Mouse (Mus musculus): ENCODE data around the gene Ncam2. TPM values are rescaled to one million over a fixed set of nuclear protein-coding genes. Genes with fewer than 3 reads are reported as not detected.

Ncam2 gene
- total and polyA plus RNA-seq, 2 experiments from 2014 or later, result 28.1 to 54.6 TPM

GRCm38 (mm10) chr16:81192607-81193006 is 7.9 kb upstream of the Ncam2 start:
- Histone ChIP-seq H3K27me3 (ENCODE audit: insufficient read depth, low read length) (no peaks in the 10 kb centered on the region), H3K4me1 (ENCODE audit: insufficient read depth, low read length) (no peaks in the 10 kb centered on the region), H3K4me3 (ENCODE audit: low read length) (no peak overlapping the region), H3K9me3 (ENCODE audit: low read length) (no peaks in the 10 kb centered on the region), H3K9ac (replicated peaks; ENCODE audit: low read length) (no peak overlapping the region), H3K4me2 (ENCODE audit: low read depth, low read length) (no peak overlapping the region), H3K36me3 (ENCODE audit: insufficient read depth, low read length) (no peaks in the 10 kb centered on the region), H3K27ac (no peak overlapping the region)
- WGBS, result 80% methylated on average over 4 of the region's 4 CpGs
- no peak for ATAC-seq
- no peak for TF ChIP-seq CTCF (IDR thresholded peaks at IDR 0.05; ENCODE audit: low read depth)
- no peak for DNase-seq (ENCODE audit: low spot score)

GRCm38 (mm10) chr16:81199467-81199866 is 1.0 kb upstream of the Ncam2 start:
- no peak for TF ChIP-seq CTCF (IDR thresholded peaks at IDR 0.05; ENCODE audit: low read depth)
- peaks cover 5% of the 10 kb centered on the region; the same call in 1 of the 2 replicates for H3K4me1 ChIP-seq (ENCODE audit: insufficient read depth, low read length)
- H3K27me3 ChIP-seq (ENCODE audit: insufficient read depth, low read length), result no peaks in the 10 kb centered on the region
- ATAC-seq (no peak), DNase-seq (ENCODE audit: low spot score) (no peak)
- no peaks in the 10 kb centered on the region for H3K9me3 ChIP-seq (ENCODE audit: low read length)
- no peak overlapping the region for H3K9ac ChIP-seq (replicated peaks; ENCODE audit: low read length)
- no peak overlapping the region for H3K27ac ChIP-seq
- 86% methylated on average over 5 of the region's 5 CpGs for WGBS
- no peaks in the 10 kb centered on the region for H3K36me3 ChIP-seq (ENCODE audit: insufficient read depth, low read length)
- no peak overlapping the region for H3K4me2 ChIP-seq (ENCODE audit: low read depth, low read length)
- no peak overlapping the region for H3K4me3 ChIP-seq (ENCODE audit: low read length)

GRCm38 (mm10) chr16:81201471-81201870 is 974 bp downstream of the Ncam2 start:
- no peak for TF ChIP-seq CTCF (IDR thresholded peaks at IDR 0.05; ENCODE audit: low read depth)
- no peaks in the 10 kb centered on the region for H3K36me3 ChIP-seq (ENCODE audit: insufficient read depth, low read length)
- peak overlapping the region; percentile 87 for H3K27ac ChIP-seq
- ATAC-seq, result no peak
- peak; percentile 12 for DNase-seq (ENCODE audit: low spot score)
- peak overlapping the region; percentile 70 for H3K9ac ChIP-seq (replicated peaks; ENCODE audit: low read length)
- H3K4me3 ChIP-seq (ENCODE audit: low read length), result peak overlapping the region; percentile 69
- H3K27me3 ChIP-seq (ENCODE audit: insufficient read depth, low read length), result no peaks in the 10 kb centered on the region
- peak overlapping the region; percentile 69 for H3K4me2 ChIP-seq (ENCODE audit: low read depth, low read length)
- H3K9me3 ChIP-seq (ENCODE audit: low read length), result no peaks in the 10 kb centered on the region
- WGBS, result 18% methylated on average over 5 of the region's 5 CpGs
- H3K4me1 ChIP-seq (ENCODE audit: insufficient read depth, low read length), result peaks cover 5% of the 10 kb centered on the region; the same call in 1 of the 2 replicates

DNA sequence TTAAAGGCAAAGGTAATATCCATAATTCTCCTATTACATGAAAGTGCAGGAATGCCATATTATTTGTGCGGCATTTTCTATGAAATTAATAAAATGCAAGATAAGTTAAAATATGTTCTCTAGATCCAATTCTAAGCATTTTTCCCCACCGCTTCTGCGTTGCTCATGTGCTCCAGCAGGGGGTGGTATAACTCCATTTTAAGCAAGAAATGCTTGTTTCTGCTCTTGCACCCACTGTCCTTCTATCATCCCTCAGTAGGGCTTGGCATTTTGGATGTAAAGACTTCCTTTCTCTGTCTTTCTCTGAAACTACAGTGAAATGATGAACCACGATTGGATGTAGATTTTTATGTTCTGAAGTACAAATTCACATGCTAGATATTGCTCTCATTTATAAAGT is 1.5 kb downstream of the Ncam2 start:
- Histone ChIP-seq H3K4me2 (ENCODE audit: low read depth, low read length) (peak overlapping the region; percentile 69), H3K27ac (peak overlapping the region; percentile 87), H3K4me3 (ENCODE audit: low read length) (peak overlapping the region; percentile 69), H3K36me3 (ENCODE audit: insufficient read depth, low read length) (no peaks in the 10 kb centered on the region), H3K9ac (replicated peaks; ENCODE audit: low read length) (peak overlapping the region; percentile 70), H3K4me1 (ENCODE audit: insufficient read depth, low read length) (peaks cover 5% of the 10 kb centered on the region; the same call in 1 of the 2 replicates), H3K27me3 (ENCODE audit: insufficient read depth, low read length) (no peaks in the 10 kb centered on the region), H3K9me3 (ENCODE audit: low read length) (no peaks in the 10 kb centered on the region)
- WGBS, result 4% methylated on average over 4 of the region's 4 CpGs
- DNase-seq (ENCODE audit: low spot score), result peak; percentile 91
- peak; percentile 42; the same call in 1 of the 2 replicates for ATAC-seq
- peak; percentile 90 for TF ChIP-seq CTCF (IDR thresholded peaks at IDR 0.05; ENCODE audit: low read depth)

- Histone ChIP-seq H3K4me1 (ENCODE audit: insufficient read depth, low read length) (peaks cover 5% of the 10 kb centered on the region; the same call in 1 of the 2 replicates), H3K9ac (replicated peaks; ENCODE audit: low read length) (peak overlapping the region; percentile 70), H3K4me3 (ENCODE audit: low read length) (peak overlapping the region; percentile 69), H3K4me2 (ENCODE audit: low read depth, low read length) (peak overlapping the region; percentile 69), H3K9me3 (ENCODE audit: low read length) (no peaks in the 10 kb centered on the region), H3K36me3 (ENCODE audit: insufficient read depth, low read length) (no peaks in the 10 kb centered on the region), H3K27ac (peak overlapping the region; percentile 74), H3K27me3 (ENCODE audit: insufficient read depth, low read length) (no peaks in the 10 kb centered on the region)
- TF ChIP-seq CTCF (IDR thresholded peaks at IDR 0.05; ENCODE audit: low read depth), result no peak; the same call in 1 of the 2 replicates
- WGBS, result 15% methylated on average over 8 of the region's 8 CpGs
- DNase-seq (ENCODE audit: low spot score) (peak; percentile 63), ATAC-seq (0 out of 2 replicates have a peak, but pooled peaks have one; percentile 19)
These were observed 2.2 kb downstream of the Ncam2 start for GRCm38 (mm10) chr16:81202721-81203161.

DNA sequence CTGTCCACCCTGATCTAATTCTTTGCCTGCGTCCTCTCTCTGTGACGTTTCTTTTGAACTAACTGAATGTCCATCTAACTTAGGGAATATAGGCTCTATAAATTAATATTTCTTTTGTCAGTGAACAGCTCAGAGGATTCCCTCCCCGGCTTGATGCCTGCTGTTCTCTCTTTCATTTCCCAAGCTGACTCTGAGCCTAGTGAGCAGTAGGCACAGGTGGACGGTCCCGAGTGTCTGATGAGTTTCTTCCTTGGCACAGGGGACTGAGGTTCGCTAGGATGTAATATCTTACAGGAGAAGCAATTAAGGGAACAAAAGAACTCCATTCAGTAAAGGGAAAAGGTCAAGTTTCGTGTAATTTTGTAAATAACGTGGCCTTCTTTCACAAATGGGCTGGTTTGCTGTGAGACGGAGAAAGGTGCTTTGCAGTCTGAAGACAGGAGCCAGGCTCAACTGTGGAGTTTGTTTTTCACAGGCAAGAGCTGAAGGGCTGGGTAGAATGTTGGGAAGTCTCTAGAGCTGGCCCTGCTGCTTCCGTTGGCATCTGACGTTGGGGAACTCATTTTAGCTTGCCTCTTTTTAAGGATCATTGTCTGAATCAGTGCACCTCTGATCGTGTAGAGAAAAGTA is 4.0 kb downstream of the Ncam2 start:
- ATAC-seq (no peak), DNase-seq (ENCODE audit: low spot score) (peak; percentile 19)
- H3K9ac ChIP-seq (replicated peaks; ENCODE audit: low read length), result peak overlapping the region; percentile 18
- TF ChIP-seq CTCF (IDR thresholded peaks at IDR 0.05; ENCODE audit: low read depth), result no peak
- no peaks in the 10 kb centered on the region for H3K36me3 ChIP-seq (ENCODE audit: insufficient read depth, low read length)
- 30% methylated on average over 12 of the region's 12 CpGs for WGBS
- H3K4me2 ChIP-seq (ENCODE audit: low read depth, low read length), result peak overlapping the region; percentile 69
- no peaks in the 10 kb centered on the region for H3K9me3 ChIP-seq (ENCODE audit: low read length)
- peaks cover 5% of the 10 kb centered on the region; the same call in 1 of the 2 replicates for H3K4me1 ChIP-seq (ENCODE audit: insufficient read depth, low read length)
- H3K27me3 ChIP-seq (ENCODE audit: insufficient read depth, low read length), result no peaks in the 10 kb centered on the region
- peak overlapping the region; percentile 69 for H3K4me3 ChIP-seq (ENCODE audit: low read length)
- peak overlapping the region; percentile 69 for H3K27ac ChIP-seq

GRCm38 (mm10) chr16:81221176-81221575 is 20.7 kb downstream of the Ncam2 start:
- DNase-seq (ENCODE audit: low spot score) (no peak), ATAC-seq (no peak)
- Histone ChIP-seq H3K9ac (replicated peaks; ENCODE audit: low read length) (no peak overlapping the region), H3K4me2 (ENCODE audit: low read depth, low read length) (no peak overlapping the region), H3K27ac (no peak overlapping the region), H3K27me3 (ENCODE audit: insufficient read depth, low read length) (no peaks in the 10 kb centered on the region), H3K4me3 (ENCODE audit: low read length) (no peak overlapping the region), H3K9me3 (ENCODE audit: low read length) (no peaks in the 10 kb centered on the region), H3K4me1 (ENCODE audit: insufficient read depth, low read length) (no peaks in the 10 kb centered on the region), H3K36me3 (ENCODE audit: insufficient read depth, low read length) (no peaks in the 10 kb centered on the region)
- TF ChIP-seq CTCF (IDR thresholded peaks at IDR 0.05; ENCODE audit: low read depth), result no peak
- 48% methylated on average over 3 of the region's 3 CpGs for WGBS

Measured in hindbrain, postnatal 0 days (tissue).